Mouse (Mus musculus): ENCODE measurements around the gene Txndc11.

DNA sequence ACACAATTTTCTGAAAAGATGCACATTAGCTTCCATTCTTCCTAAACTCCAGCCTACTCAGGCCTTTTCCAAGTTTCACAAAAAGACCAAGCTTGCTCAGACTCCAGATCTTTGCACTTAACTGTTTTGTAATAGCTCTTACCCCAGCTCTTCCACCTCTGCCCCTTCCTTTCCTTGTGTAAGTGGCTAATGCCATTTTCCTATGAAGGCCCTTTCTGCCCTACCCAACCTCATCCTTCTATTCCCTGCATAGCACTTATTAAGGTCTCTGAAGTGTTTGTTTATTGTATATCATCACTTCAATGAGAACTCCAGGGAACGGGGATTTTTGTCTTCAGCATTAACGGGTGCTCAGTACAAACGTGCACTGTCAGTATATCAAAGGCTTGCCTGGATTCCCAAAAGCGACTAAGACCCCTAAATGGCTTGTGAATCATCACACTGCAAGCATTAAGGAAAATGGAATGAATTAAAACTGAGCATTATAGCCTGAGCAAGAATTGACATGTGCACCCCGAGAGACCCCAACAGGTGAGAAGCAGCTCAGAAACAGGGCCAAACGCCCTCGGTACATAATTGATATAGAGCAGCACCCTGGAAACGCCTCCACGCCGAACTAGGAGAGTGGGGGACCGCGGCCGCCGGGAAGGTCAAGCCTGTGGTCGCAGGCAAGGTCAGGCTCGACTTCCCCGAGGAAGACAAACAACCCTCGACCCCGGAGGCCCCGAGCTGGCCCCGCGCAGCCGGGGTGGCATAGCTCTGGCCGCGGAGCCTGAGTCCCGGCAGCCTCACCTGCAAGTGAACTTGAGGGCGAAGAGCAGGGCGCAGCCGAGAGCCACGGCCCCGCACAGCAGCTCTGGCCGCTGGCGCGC, 738 bp downstream of the Txndc11 start:
- TF ChIP-seq CTCF (IDR thresholded peaks at IDR 0.05; ENCODE audit: low read depth), result no peak
- no peak for TF ChIP-seq EP300 (IDR thresholded peaks at IDR 0.05; ENCODE audit: low read depth)

Data from liver, embryonic 14.5 days (tissue).